Mouse (Mus musculus): ENCODE data around the gene Slc25a12. TPM values are rescaled to one million over a fixed set of nuclear protein-coding genes. Genes with fewer than 3 reads are reported as not detected.

The Slc25a12 gene
- polyA plus RNA-seq, 1 experiment = 0.78 TPM

GRCm38 (mm10) chr2:71351727-71351987 lies 15.9 kb downstream of the Slc25a12 start:
- H3K4me1 ChIP-seq (ENCODE audit: control insufficient read depth) = peaks cover 10% of the 10 kb centered on the region
- no peaks in the 10 kb centered on the region for H3K9me3 ChIP-seq (ENCODE audit: control insufficient read depth, low read length)
- TF ChIP-seq TAL1 (IDR thresholded peaks at IDR 0.05; ENCODE audit: low read length) = no peak
- TF ChIP-seq GATA1 (IDR thresholded peaks at IDR 0.05; ENCODE audit: low read length) = no peak
- no peaks in the 10 kb centered on the region for H3K27me3 ChIP-seq (ENCODE audit: control insufficient read depth)
- H3K4me3 ChIP-seq (replicated peaks) = no peak overlapping the region
- peaks cover 6% of the 10 kb centered on the region for H3K36me3 ChIP-seq (ENCODE audit: control insufficient read depth)

- TF ChIP-seq GATA1 (IDR thresholded peaks at IDR 0.05; ENCODE audit: low read length) (no peak), TAL1 (IDR thresholded peaks at IDR 0.05; ENCODE audit: low read length) (no peak)
- Histone ChIP-seq H3K36me3 (ENCODE audit: control insufficient read depth) (peaks cover 6% of the 10 kb centered on the region), H3K9me3 (ENCODE audit: control insufficient read depth, low read length) (no peaks in the 10 kb centered on the region), H3K4me3 (replicated peaks) (no peak overlapping the region), H3K4me1 (ENCODE audit: control insufficient read depth) (peaks cover 10% of the 10 kb centered on the region), H3K27me3 (ENCODE audit: control insufficient read depth) (no peaks in the 10 kb centered on the region)
These were observed 16.4 kb downstream of the Slc25a12 start for GRCm38 (mm10) chr2:71350904-71351726.

GRCm38 (mm10) chr2:71350181-71350580 lies 17.4 kb downstream of the Slc25a12 start:
- no peak overlapping the region for H3K4me3 ChIP-seq (replicated peaks)
- no peaks in the 10 kb centered on the region for H3K9me3 ChIP-seq (ENCODE audit: control insufficient read depth, low read length)
- H3K27me3 ChIP-seq (ENCODE audit: control insufficient read depth) = no peaks in the 10 kb centered on the region
- H3K4me1 ChIP-seq (ENCODE audit: control insufficient read depth) = peaks cover 10% of the 10 kb centered on the region
- peaks cover 6% of the 10 kb centered on the region for H3K36me3 ChIP-seq (ENCODE audit: control insufficient read depth)
- TF ChIP-seq GATA1 (IDR thresholded peaks at IDR 0.05; ENCODE audit: low read length) = no peak
- no peak for TF ChIP-seq TAL1 (IDR thresholded peaks at IDR 0.05; ENCODE audit: low read length)

GRCm38 (mm10) chr2:71349511-71349910 lies 18.0 kb downstream of the Slc25a12 start:
- H3K4me1 ChIP-seq (ENCODE audit: control insufficient read depth) = peaks cover 10% of the 10 kb centered on the region
- no peak overlapping the region for H3K4me3 ChIP-seq (replicated peaks)
- TF ChIP-seq TAL1 (IDR thresholded peaks at IDR 0.05; ENCODE audit: low read length) = no peak
- no peak for TF ChIP-seq GATA1 (IDR thresholded peaks at IDR 0.05; ENCODE audit: low read length)
- no peaks in the 10 kb centered on the region for H3K9me3 ChIP-seq (ENCODE audit: control insufficient read depth, low read length)
- H3K36me3 ChIP-seq (ENCODE audit: control insufficient read depth) = peaks cover 6% of the 10 kb centered on the region
- no peaks in the 10 kb centered on the region for H3K27me3 ChIP-seq (ENCODE audit: control insufficient read depth)

GRCm38 (mm10) chr2:71347732-71348490 lies 19.6 kb downstream of the Slc25a12 start:
- TF ChIP-seq TAL1 (IDR thresholded peaks at IDR 0.05; ENCODE audit: low read length) (no peak), GATA1 (IDR thresholded peaks at IDR 0.05; ENCODE audit: low read length) (no peak)
- no peaks in the 10 kb centered on the region for H3K27me3 ChIP-seq (ENCODE audit: control insufficient read depth)
- H3K4me3 ChIP-seq (replicated peaks) = no peak overlapping the region
- H3K4me1 ChIP-seq (ENCODE audit: control insufficient read depth) = no peaks in the 10 kb centered on the region; the same call in 1 of the 2 replicates
- H3K36me3 ChIP-seq (ENCODE audit: control insufficient read depth) = peaks cover 13% of the 10 kb centered on the region
- peaks cover 6% of the 10 kb centered on the region for H3K9me3 ChIP-seq (ENCODE audit: control insufficient read depth, low read length)

GRCm38 (mm10) chr2:71347160-71347559 lies 20.4 kb downstream of the Slc25a12 start:
- no peak overlapping the region for H3K4me3 ChIP-seq (replicated peaks)
- no peaks in the 10 kb centered on the region for H3K27me3 ChIP-seq (ENCODE audit: control insufficient read depth)
- H3K36me3 ChIP-seq (ENCODE audit: control insufficient read depth) = peaks cover 20% of the 10 kb centered on the region
- no peak for TF ChIP-seq TAL1 (IDR thresholded peaks at IDR 0.05; ENCODE audit: low read length)
- TF ChIP-seq GATA1 (IDR thresholded peaks at IDR 0.05; ENCODE audit: low read length) = no peak
- no peaks in the 10 kb centered on the region; the same call in 1 of the 2 replicates for H3K4me1 ChIP-seq (ENCODE audit: control insufficient read depth)
- peaks cover 6% of the 10 kb centered on the region for H3K9me3 ChIP-seq (ENCODE audit: control insufficient read depth, low read length)

GRCm38 (mm10) chr2:71343884-71344640 lies 23.5 kb downstream of the Slc25a12 start:
- TF ChIP-seq GATA1 (IDR thresholded peaks at IDR 0.05; ENCODE audit: low read length) (no peak), TAL1 (IDR thresholded peaks at IDR 0.05; ENCODE audit: low read length) (no peak)
- Histone ChIP-seq H3K4me3 (replicated peaks) (no peak overlapping the region), H3K4me1 (ENCODE audit: control insufficient read depth) (no peaks in the 10 kb centered on the region; the same call in 1 of the 2 replicates), H3K36me3 (ENCODE audit: control insufficient read depth) (peaks cover 35% of the 10 kb centered on the region), H3K27me3 (ENCODE audit: control insufficient read depth) (no peaks in the 10 kb centered on the region), H3K9me3 (ENCODE audit: control insufficient read depth, low read length) (peaks cover 6% of the 10 kb centered on the region)

- H3K36me3 ChIP-seq (ENCODE audit: control insufficient read depth) = peaks cover 42% of the 10 kb centered on the region
- TF ChIP-seq GATA1 (IDR thresholded peaks at IDR 0.05; ENCODE audit: low read length) (no peak), TAL1 (IDR thresholded peaks at IDR 0.05; ENCODE audit: low read length) (no peak)
- no peaks in the 10 kb centered on the region for H3K27me3 ChIP-seq (ENCODE audit: control insufficient read depth)
- H3K4me3 ChIP-seq (replicated peaks) = no peak overlapping the region
- H3K9me3 ChIP-seq (ENCODE audit: control insufficient read depth, low read length) = peaks cover 6% of the 10 kb centered on the region
- H3K4me1 ChIP-seq (ENCODE audit: control insufficient read depth) = peaks cover 6% of the 10 kb centered on the region
These were observed 27.4 kb downstream of the Slc25a12 start for GRCm38 (mm10) chr2:71340126-71340525.
